Mouse (Mus musculus) hindbrain, postnatal 0 days (tissue): Measurements from ENCODE around the gene Rpl12. TPM values are rescaled to one million over a fixed set of nuclear protein-coding genes. Genes with fewer than 3 reads are reported as not detected.

Source experiments
- ATAC-seq: fragments of 200-750 bp; cut with Nextera tagmentation; 2 replicates; pipeline ENCODE4 v1.8.0; 2017; ENCODE audit warnings: mild to moderate bottlenecking, moderate TSS enrichment, moderate library complexity
- DNase-seq: peaks from one replicate; pipeline ENCODE4 v3.0.0-alpha.2; 2015; ENCODE audit warnings: low spot score
- H3K27ac ChIP-seq: fragments of 300-500 bp; sonication (generic); 2 replicates; pipeline ENCODE4 v1.5.1; 2014; ENCODE audit warnings: mild to moderate bottlenecking
- H3K27me3 ChIP-seq: fragments of 300-500 bp; sonication (generic); 2 replicates; pipeline ENCODE4 v1.6.1; 2014; ENCODE audit warnings: low read length, mixed read lengths; ENCODE audit not compliant: insufficient read depth
- H3K36me3 ChIP-seq: fragments of 300-500 bp; sonication (generic); 2 replicates; pipeline ENCODE4 v1.6.1; 2014; ENCODE audit warnings: low read length, mixed read lengths; ENCODE audit not compliant: insufficient read depth
- H3K4me1 ChIP-seq: fragments of 300-500 bp; sonication (generic); 2 replicates; pipeline ENCODE4 v1.6.1; 2014; ENCODE audit warnings: antibody characterized with exemption, low read length, mixed read lengths; ENCODE audit not compliant: insufficient read depth
- H3K4me2 ChIP-seq: fragments of 300-500 bp; sonication (generic); 2 replicates; pipeline ENCODE4 v1.6.1; 2014; ENCODE audit warnings: low read depth, mild to moderate bottlenecking, low read length, moderate library complexity, mixed read lengths
- H3K4me3 ChIP-seq: fragments of 300-500 bp; sonication (generic); 2 replicates; pipeline ENCODE4 v1.5.1; 2014; ENCODE audit warnings: low read length
- H3K9ac ChIP-seq: fragments of 300-500 bp; sonication (generic); replicated peaks from 2 replicates; pipeline ENCODE4 v1.6.1; 2014; ENCODE audit warnings: mild to moderate bottlenecking, low read length, moderate library complexity, mixed read lengths
- H3K9me3 ChIP-seq: fragments of 300-500 bp; sonication (generic); 2 replicates; pipeline ENCODE4 v1.6.1; 2016; ENCODE audit warnings: low read length, mixed read lengths
- CTCF ChIP-seq: IDR thresholded peaks from 2 replicates; pipeline ENCODE4 v1.5.1; 2016; ENCODE audit warnings: antibody characterized with exemption, control low read depth, low read depth
- WGBS: fragments of 180-500 bp; shearing (Covaris S2); extraction: QIAGEN DNeasy Blood & Tissue Kit; methylation state at CpG from one replicate; pipeline ENCODE4 v1.1.7; 2014; 5-methylcytosine and 5-hydroxymethylcytosine counted together
- polyA plus RNA-seq: library from polyadenylated mRNA; unstranded; fragments of >200 nt; fragmentation: Nextera tagmentation; extraction: Ambion mirVana; gene quantifications from 2 replicates; pipeline ENCODE4 v1.2.1, GENCODE M21; 2015
- total RNA-seq: library from RNA; depleted of rRNA; stranded (reverse); fragments of >200 nt; gene quantifications from 2 replicates; pipeline ENCODE4 v1.2.3, GENCODE M21; 2014

Rpl12 gene
- total and polyA plus RNA-seq, 2 experiments from 2014 or later, result 92.2 to 168 TPM

DNA sequence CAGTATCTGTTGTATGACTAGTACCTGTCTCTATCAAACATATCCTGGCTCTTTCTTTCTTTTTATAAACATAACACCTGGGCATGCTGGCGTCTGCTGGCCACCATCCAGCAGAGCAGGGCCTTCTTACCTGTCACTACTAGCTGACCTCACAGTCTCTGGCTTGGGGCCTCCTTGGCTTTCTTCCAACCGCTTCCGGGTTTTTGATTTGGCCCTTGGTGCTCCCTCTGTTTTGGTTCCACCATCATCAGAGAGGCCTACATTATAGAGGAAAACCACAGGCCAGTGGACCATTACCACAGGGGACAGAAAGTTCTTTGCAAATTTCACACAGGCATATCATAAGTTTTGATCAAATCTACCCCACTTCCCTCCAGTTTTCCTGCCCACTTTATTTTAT is 28.0 kb downstream of the Rpl12 start:
- H3K27ac ChIP-seq, result no peak overlapping the region
- no peak for ATAC-seq
- H3K4me1 ChIP-seq, result no peaks in the 10 kb centered on the region
- no peak overlapping the region for H3K9ac ChIP-seq
- H3K4me2 ChIP-seq, result no peak overlapping the region
- no peak overlapping the region for H3K4me3 ChIP-seq
- no peaks in the 10 kb centered on the region for H3K27me3 ChIP-seq
- 69% methylated on average over 3 of the region's 3 CpGs for WGBS
- no peak for DNase-seq
- TF ChIP-seq CTCF, result no peak
- H3K36me3 ChIP-seq, result peaks cover 7% of the 10 kb centered on the region; the same call in 1 of the 2 replicates
- no peaks in the 10 kb centered on the region for H3K9me3 ChIP-seq

DNA sequence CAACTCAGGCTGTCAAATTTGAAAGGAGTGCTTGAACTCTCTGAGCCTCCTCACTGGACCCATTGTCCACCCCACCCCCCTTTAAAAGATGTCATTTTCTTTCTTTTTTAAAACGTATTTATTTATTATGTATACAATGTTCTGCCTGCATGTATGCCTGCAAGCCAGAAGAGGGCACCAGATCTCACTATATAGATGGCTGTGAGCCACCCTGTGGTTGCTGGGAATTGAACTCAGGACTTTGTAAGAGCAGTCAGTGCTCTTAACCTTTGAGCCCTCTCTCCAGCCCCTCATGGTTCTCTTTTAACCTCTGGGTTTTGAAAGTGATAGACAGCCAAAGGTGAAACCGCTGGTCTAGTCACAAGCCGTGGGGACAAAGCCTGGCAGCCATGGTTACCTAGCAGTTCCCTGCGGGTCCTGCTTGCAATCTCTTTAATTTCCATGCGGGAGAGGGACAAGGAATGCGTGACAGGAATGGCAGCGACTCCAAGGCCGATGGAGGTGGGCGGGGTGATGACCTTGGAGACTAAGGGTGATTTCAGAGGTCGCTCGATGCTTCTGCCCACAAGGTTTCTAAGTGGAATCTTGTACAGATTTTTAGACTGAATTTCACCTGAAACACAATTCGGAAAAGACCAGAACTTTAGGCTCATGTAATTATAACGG is 28.9 kb downstream of the Rpl12 start:
- Histone ChIP-seq H3K9ac (no peak overlapping the region), H3K4me1 (no peaks in the 10 kb centered on the region), H3K27ac (no peak overlapping the region), H3K27me3 (no peaks in the 10 kb centered on the region), H3K9me3 (no peaks in the 10 kb centered on the region), H3K36me3 (peaks cover 7% of the 10 kb centered on the region; the same call in 1 of the 2 replicates), H3K4me2 (no peak overlapping the region), H3K4me3 (no peak overlapping the region)
- peak; percentile 66 for TF ChIP-seq CTCF
- DNase-seq (peak; percentile 51), ATAC-seq (no peak)
- 56% methylated on average over 13 of the region's 13 CpGs for WGBS

DNA sequence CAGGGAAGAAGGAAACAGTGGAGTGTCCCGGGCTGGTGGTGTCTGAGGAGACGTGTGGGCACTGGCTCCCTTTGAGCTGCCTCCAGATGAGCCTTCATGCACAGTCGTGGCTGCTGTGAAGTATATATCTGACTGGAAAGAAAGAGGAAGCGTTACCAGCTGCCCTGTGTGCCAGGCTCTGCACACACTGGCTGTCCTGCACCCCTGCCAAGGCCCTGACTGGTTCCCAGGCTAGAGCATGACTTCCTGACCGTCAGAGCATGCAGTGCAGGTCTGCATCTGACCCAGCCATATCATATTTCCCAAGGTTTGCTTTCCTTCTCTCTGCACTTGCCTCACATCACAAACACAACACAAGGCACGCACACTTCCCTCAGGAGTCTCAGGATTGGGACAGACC is 30.8 kb downstream of the Rpl12 start:
- no peak for DNase-seq
- Histone ChIP-seq H3K27me3 (no peaks in the 10 kb centered on the region), H3K36me3 (peaks cover 7% of the 10 kb centered on the region; the same call in 1 of the 2 replicates), H3K4me1 (no peaks in the 10 kb centered on the region), H3K27ac (no peak overlapping the region), H3K9me3 (no peaks in the 10 kb centered on the region), H3K4me2 (no peak overlapping the region), H3K4me3 (no peak overlapping the region), H3K9ac (no peak overlapping the region)
- 73% methylated on average over 6 of the region's 6 CpGs for WGBS
- TF ChIP-seq CTCF, result no peak
- no peak for ATAC-seq

DNA sequence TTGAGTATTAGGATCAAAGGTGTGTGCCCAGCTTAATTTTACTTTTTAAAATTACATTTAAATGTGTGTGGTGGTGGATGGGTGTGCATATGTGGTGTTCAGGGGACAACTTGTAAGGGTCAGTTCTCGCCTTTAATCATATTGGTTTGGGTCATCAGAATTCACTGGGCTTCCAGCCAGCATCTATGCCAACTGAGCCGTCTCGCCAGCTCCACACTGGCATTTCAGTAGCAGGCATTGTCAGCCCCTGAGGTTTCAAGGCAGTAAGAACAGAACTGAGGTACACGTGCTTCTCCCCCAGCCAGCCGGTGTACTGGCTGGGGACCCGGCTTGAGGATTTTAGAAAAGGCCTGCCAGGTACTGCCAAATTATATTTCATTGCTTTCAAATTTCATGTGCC is 35.7 kb downstream of the Rpl12 start:
- ATAC-seq (no peak), DNase-seq (peak; percentile 46)
- no peak for TF ChIP-seq CTCF
- H3K27me3 ChIP-seq, result no peaks in the 10 kb centered on the region
- H3K9ac ChIP-seq, result no peak overlapping the region
- H3K4me2 ChIP-seq, result no peak overlapping the region
- no peaks in the 10 kb centered on the region for H3K9me3 ChIP-seq
- H3K4me1 ChIP-seq, result no peaks in the 10 kb centered on the region
- H3K36me3 ChIP-seq, result peaks cover 4% of the 10 kb centered on the region; the same call in 1 of the 2 replicates
- 34% methylated on average over 6 of the region's 6 CpGs for WGBS
- no peak overlapping the region for H3K4me3 ChIP-seq
- H3K27ac ChIP-seq, result no peak overlapping the region

DNA sequence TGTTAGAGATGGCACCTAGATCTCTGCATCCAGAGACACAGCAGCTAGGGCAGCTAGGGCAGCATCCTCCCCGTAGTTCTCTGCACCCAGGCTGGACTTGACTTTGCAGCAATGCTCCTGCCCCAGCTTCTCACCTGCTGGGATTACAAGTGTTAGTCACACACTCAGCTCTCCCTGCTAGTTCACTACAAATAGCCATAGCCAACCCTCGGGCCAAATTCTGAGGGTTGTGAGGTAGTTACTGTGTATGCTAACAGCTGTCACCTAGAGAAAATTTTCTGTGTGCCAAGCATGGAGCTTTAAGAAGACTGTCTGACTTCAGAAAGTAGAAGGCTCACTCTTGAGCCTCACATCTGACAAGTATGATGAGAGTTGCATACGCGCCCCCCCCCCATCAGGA is 36.4 kb downstream of the Rpl12 start:
- H3K4me2 ChIP-seq, result no peak overlapping the region
- H3K27me3 ChIP-seq, result no peaks in the 10 kb centered on the region
- TF ChIP-seq CTCF, result no peak
- WGBS, result 73% methylated on average over 4 of the region's 4 CpGs
- H3K9ac ChIP-seq, result no peak overlapping the region
- DNase-seq (no peak), ATAC-seq (no peak)
- peaks cover 4% of the 10 kb centered on the region; the same call in 1 of the 2 replicates for H3K36me3 ChIP-seq
- no peaks in the 10 kb centered on the region for H3K9me3 ChIP-seq
- no peak overlapping the region for H3K4me3 ChIP-seq
- H3K4me1 ChIP-seq, result no peaks in the 10 kb centered on the region
- H3K27ac ChIP-seq, result no peak overlapping the region

- Histone ChIP-seq H3K9ac (no peak overlapping the region), H3K9me3 (no peaks in the 10 kb centered on the region), H3K4me1 (no peaks in the 10 kb centered on the region), H3K27me3 (no peaks in the 10 kb centered on the region), H3K36me3 (0 out of 2 replicates have a peak, but pooled peaks cover 6% of the 10 kb centered on the region), H3K4me3 (no peak overlapping the region), H3K4me2 (no peak overlapping the region), H3K27ac (no peak overlapping the region)
- TF ChIP-seq CTCF, result no peak
- ATAC-seq (no peak), DNase-seq (no peak)
- WGBS, result 94% methylated on average over 2 of the region's 2 CpGs
Measured at GRCm38 (mm10) chr2:32999752-33000151, 38.4 kb downstream of the Rpl12 start.

DNA sequence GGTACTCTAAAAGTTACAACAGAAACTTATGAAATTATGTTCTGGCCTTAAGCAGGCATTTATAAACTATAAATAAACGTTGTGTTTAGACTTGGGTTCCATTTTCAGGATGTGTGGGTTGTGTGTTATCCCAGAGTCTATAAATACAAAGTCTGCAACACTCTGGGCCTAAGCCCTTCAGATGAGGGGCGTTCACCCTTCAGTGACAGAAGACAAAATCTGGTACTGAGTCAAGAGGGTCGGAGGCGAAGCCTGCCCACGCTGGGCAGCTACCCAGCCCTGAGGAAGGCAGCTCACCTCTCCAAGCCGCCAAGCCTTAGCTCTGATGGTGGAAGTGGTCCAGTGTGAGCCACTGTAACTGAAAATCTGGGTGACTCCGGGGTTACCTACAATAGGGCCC is 40.8 kb downstream of the Rpl12 start:
- no peak for ATAC-seq
- TF ChIP-seq CTCF, result no peak

More for the DNA sequence above, 40.8 kb downstream of the Rpl12 start:
- no peak overlapping the region for H3K27ac ChIP-seq
- DNase-seq, result no peak
- no peak overlapping the region for H3K4me3 ChIP-seq
- 90% methylated on average over 7 of the region's 7 CpGs for WGBS
- no peaks in the 10 kb centered on the region for H3K4me1 ChIP-seq
- no peaks in the 10 kb centered on the region for H3K9me3 ChIP-seq
- peaks cover 21% of the 10 kb centered on the region for H3K36me3 ChIP-seq
- no peaks in the 10 kb centered on the region for H3K27me3 ChIP-seq
- H3K4me2 ChIP-seq, result no peak overlapping the region
- no peak overlapping the region for H3K9ac ChIP-seq
